Mouse (Mus musculus) limb, embryonic 14.5 days (tissue): ENCODE measurements at regions not wholly inside any gene's neighbourhood (a gene's known extent, or its start where the extent isn't known, plus 50 kb on each side); places are given as distances from the start of the nearest gene placed in this dataset.

Experiments
- ATAC-seq: fragments of 200-750 bp; cut with Nextera tagmentation; 2 replicates; pipeline ENCODE4 v1.8.0; 2017; ENCODE audit warnings: low read depth, moderate number of reproducible peaks, moderate TSS enrichment; ENCODE audit not compliant: low FRiP score
- DNase-seq: peaks from one replicate; pipeline ENCODE4 v3.0.0-alpha.2; 2015; ENCODE audit warnings: low spot score
- H3K27ac ChIP-seq: fragments of 300-500 bp; sonication (generic); replicated peaks from 2 replicates; pipeline ENCODE4 v1.5.1; 2014; ENCODE audit warnings: low read depth, mild to moderate bottlenecking, low read length, moderate library complexity, mixed read lengths
- H3K27me3 ChIP-seq: fragments of 300-500 bp; sonication (generic); 2 replicates; pipeline ENCODE4 v1.6.1; 2014; ENCODE audit warnings: low read length, mixed read lengths; ENCODE audit not compliant: control insufficient read depth, insufficient read depth
- H3K36me3 ChIP-seq: fragments of 300-500 bp; sonication (generic); 2 replicates; pipeline ENCODE4 v1.6.1; 2014; ENCODE audit warnings: mild to moderate bottlenecking, low read length, moderate library complexity, mixed read lengths; ENCODE audit not compliant: control insufficient read depth, insufficient read depth
- H3K4me1 ChIP-seq: fragments of 300-500 bp; sonication (generic); 2 replicates; pipeline ENCODE4 v1.6.1; 2014; ENCODE audit warnings: antibody characterized with exemption, low read length, mixed read lengths; ENCODE audit not compliant: control insufficient read depth, insufficient read depth
- H3K4me2 ChIP-seq: fragments of 300-500 bp; sonication (generic); replicated peaks from 2 replicates; pipeline ENCODE4 v1.6.1; 2014; ENCODE audit warnings: low read depth, mild to moderate bottlenecking, low read length, moderate library complexity; ENCODE audit not compliant: severe bottlenecking
- H3K4me3 ChIP-seq: fragments of 300-500 bp; sonication (generic); replicated peaks from 2 replicates; pipeline ENCODE4 v1.5.1; 2014; ENCODE audit warnings: low read length
- H3K9ac ChIP-seq: fragments of 300-500 bp; sonication (generic); 2 replicates; pipeline ENCODE4 v1.6.1; 2014; ENCODE audit warnings: mild to moderate bottlenecking, low read depth, low read length, moderate library complexity; ENCODE audit not compliant: severe bottlenecking
- H3K9me3 ChIP-seq: fragments of 300-500 bp; sonication (generic); 2 replicates; pipeline ENCODE4 v1.6.1; 2016; ENCODE audit warnings: low read length; ENCODE audit not compliant: control insufficient read depth
- POLR2A ChIP-seq: fragments of 200-500 bp; IDR thresholded peaks from 2 replicates; pipeline ENCODE4 v1.8.0; 2012; ENCODE audit warnings: inconsistent platforms, mild to moderate bottlenecking, moderate library complexity, borderline replicate concordance; ENCODE audit not compliant: insufficient read depth, insufficient read length; ENCODE audit errors: extremely low read depth
- WGBS: fragments of 180-500 bp; shearing (Covaris S2); extraction: QIAGEN DNeasy Blood & Tissue Kit; methylation state at CpG from one replicate; pipeline ENCODE4 v1.1.7; 2014; 5-methylcytosine and 5-hydroxymethylcytosine counted together

DNA sequence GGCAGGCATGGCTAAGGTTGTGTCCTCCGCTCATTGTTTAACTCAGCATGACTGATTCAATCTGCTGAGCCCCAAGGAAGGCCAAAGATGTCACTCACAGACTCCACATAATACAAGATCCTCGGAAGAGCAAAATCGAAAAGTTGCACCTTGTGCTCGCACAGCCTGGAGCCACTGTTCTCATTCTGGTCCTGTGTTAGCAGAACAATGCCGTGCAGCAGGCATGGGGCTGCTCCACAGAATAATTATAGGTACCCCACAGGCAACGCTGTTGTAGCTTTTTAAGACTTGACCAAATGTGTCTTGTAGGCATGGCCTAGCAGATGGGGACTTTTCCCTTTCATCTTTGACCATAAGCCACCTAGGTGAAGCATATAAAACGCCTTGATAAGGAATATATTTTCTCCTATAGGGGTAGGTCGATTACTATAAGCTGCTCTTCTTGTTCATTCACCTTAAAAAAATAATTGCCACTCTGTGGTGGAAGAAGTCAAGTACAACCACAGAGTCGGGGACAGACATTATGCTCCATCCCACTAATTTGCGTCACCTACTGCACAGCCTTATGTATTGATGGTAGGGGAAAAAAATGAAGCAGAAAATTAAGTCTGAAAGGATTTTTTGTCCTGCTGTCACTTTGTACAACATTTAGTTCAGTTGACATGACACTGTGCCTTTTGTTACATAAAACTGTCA lies 529.8 kb upstream of the Itga1 start:
- no peak overlapping the region for H3K27ac ChIP-seq
- DNase-seq: no peak
- H3K4me1 ChIP-seq: no peaks in the 10 kb centered on the region
- no peaks in the 10 kb centered on the region for H3K9me3 ChIP-seq
- H3K27me3 ChIP-seq: no peaks in the 10 kb centered on the region
- H3K4me3 ChIP-seq: no peak overlapping the region
- no peak overlapping the region for H3K4me2 ChIP-seq
- H3K36me3 ChIP-seq: no peaks in the 10 kb centered on the region
- 76% methylated on average over 10 of the region's 10 CpGs for WGBS
- no peak for ATAC-seq
- TF ChIP-seq POLR2A: no peak
- no peak overlapping the region for H3K9ac ChIP-seq

DNA sequence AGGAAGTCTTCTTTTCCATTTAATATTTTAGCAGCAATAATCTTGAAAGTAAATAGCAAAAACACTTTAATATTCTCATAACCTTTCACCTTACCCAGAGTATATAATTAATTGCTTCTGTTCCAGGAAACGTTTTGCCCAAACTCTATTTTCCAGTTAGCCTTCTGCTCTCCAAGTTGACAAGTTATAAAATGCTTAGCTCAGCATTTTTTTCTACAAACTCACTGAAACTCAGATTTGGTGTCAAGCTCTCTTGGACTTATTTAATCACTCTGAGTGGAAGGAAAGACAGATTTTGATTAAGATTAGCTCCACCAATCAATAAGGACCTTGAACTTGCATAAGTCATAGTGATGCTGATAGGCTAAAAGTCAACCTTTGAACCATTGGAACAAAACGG lies 528.8 kb upstream of the Itga1 start:
- Histone ChIP-seq H3K27ac (no peak overlapping the region), H3K27me3 (no peaks in the 10 kb centered on the region), H3K9me3 (no peaks in the 10 kb centered on the region), H3K4me1 (no peaks in the 10 kb centered on the region), H3K4me3 (no peak overlapping the region), H3K4me2 (no peak overlapping the region), H3K36me3 (no peaks in the 10 kb centered on the region), H3K9ac (no peak overlapping the region)
- TF ChIP-seq POLR2A: no peak
- 64% methylated on average over 2 of the region's 2 CpGs for WGBS
- ATAC-seq (no peak), DNase-seq (no peak)

DNA sequence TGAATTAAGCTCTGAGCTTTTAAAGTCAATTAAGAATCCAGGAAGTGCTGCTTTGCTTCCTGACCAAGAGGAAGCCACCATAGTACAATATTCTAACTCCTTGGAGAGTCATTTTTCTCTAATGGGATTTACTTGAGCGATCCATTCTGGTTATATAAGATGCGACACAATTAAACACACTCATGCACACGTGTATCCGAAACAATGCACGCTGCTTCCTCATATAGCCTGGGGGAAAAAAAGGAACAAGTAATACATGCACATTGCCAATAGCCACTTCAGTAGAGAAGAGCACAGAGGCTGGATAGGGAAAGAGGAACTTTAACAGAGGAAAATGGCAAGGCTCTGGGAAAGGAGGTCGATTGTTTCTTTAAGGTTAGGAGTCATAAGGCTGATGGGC lies 511.4 kb upstream of the Itga1 start:
- TF ChIP-seq POLR2A: no peak
- no peaks in the 10 kb centered on the region for H3K27me3 ChIP-seq
- H3K27ac ChIP-seq: no peak overlapping the region
- no peak for ATAC-seq
- WGBS: 40% methylated on average over 6 of the region's 6 CpGs
- DNase-seq: no peak
- H3K9ac ChIP-seq: no peak overlapping the region
- H3K36me3 ChIP-seq: no peaks in the 10 kb centered on the region
- no peak overlapping the region for H3K4me2 ChIP-seq
- no peaks in the 10 kb centered on the region for H3K4me1 ChIP-seq
- no peak overlapping the region for H3K4me3 ChIP-seq
- no peaks in the 10 kb centered on the region for H3K9me3 ChIP-seq

DNA sequence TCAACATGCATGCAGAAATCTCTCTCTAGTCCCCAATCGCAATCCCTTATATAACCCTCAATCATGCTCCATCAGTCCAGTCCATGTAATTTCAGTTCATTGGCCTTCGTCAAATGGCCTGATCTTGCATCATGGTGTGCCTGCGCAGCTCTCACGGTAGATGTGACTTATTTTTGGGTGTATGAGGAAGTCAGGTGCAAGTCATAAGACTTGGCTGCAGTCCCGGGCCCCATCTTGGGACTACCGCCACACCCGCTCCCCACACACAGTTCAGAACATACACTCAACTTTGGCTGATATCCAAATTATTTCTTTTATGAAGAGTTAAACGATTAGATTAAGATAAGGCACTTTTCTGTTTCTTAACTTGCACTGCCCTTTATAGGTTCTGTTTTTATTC lies 504.7 kb upstream of the Itga1 start:
- no peaks in the 10 kb centered on the region for H3K27me3 ChIP-seq
- no peak for TF ChIP-seq POLR2A
- H3K9ac ChIP-seq: no peak overlapping the region
- DNase-seq: no peak
- H3K27ac ChIP-seq: no peak overlapping the region
- 87% methylated on average over 8 of the region's 8 CpGs for WGBS
- no peak overlapping the region for H3K4me2 ChIP-seq
- no peaks in the 10 kb centered on the region for H3K4me1 ChIP-seq
- H3K9me3 ChIP-seq: no peaks in the 10 kb centered on the region
- ATAC-seq: no peak
- H3K36me3 ChIP-seq: no peaks in the 10 kb centered on the region
- H3K4me3 ChIP-seq: no peak overlapping the region

DNA sequence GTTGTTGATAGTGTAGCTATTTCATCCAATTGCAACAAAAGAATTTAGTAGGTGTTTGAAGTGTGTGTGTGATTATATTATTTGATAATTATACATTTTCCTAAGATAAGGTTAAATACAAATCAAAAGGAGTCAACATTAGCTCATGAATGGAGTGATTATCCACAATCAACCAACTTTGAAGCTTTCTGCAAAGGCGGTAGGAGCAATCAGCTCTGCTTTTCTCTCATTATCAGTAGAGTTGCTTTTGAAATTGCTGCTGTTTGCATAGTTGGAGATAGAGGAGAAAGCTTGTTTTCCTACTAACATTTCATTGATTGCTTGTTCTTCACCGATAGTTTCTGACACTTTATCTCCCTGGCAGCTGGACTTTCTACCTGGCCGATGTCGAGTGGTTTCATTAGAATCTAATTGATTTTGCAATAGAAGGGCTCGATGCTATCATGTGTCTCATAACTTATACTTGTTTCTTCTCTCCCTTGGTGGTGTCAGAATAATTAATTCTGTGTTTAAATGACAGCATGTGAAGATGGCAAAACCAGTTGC lies 493.4 kb upstream of the Itga1 start:
- H3K9ac ChIP-seq: no peak overlapping the region
- 89% methylated on average over 5 of the region's 5 CpGs for WGBS
- no peak overlapping the region for H3K4me2 ChIP-seq
- no peaks in the 10 kb centered on the region for H3K4me1 ChIP-seq
- no peak overlapping the region for H3K4me3 ChIP-seq
- H3K27ac ChIP-seq: no peak overlapping the region
- H3K9me3 ChIP-seq: no peaks in the 10 kb centered on the region
- no peaks in the 10 kb centered on the region for H3K27me3 ChIP-seq
- no peak for DNase-seq
- TF ChIP-seq POLR2A: no peak
- no peaks in the 10 kb centered on the region for H3K36me3 ChIP-seq
- no peak for ATAC-seq
